Mouse (Mus musculus): Measurements from ENCODE around the gene Msrb3. TPM values are rescaled to one million over a fixed set of nuclear protein-coding genes. Genes with fewer than 3 reads are reported as not detected.

The Msrb3 gene
- total RNA-seq, 2 experiments from 2014 or later, result 82.3 to 109 TPM

- no peak for DNase-seq
Observed at GRCm38 (mm10) chr10:120810832-120811571, 87.9 kb downstream of the Msrb3 start.

GRCm38 (mm10) chr10:120810053-120810696 lies 88.7 kb downstream of the Msrb3 start:
- DNase-seq, result no peak

GRCm38 (mm10) chr10:120808167-120808566 lies 90.7 kb downstream of the Msrb3 start:
- no peak for DNase-seq

- DNase-seq, result no peak
Observed at GRCm38 (mm10) chr10:120801127-120801526, 97.8 kb downstream of the Msrb3 start.

- DNase-seq, result no peak
Observed at GRCm38 (mm10) chr10:120799479-120799878, 99.4 kb downstream of the Msrb3 start.

- no peak for DNase-seq
Observed at GRCm38 (mm10) chr10:120796749-120797148, 102.2 kb downstream of the Msrb3 start.

GRCm38 (mm10) chr10:120794391-120794817 lies 104.5 kb downstream of the Msrb3 start:
- no peak for DNase-seq

- DNase-seq, result no peak
Observed at GRCm38 (mm10) chr10:120792191-120792765, 106.6 kb downstream of the Msrb3 start.

- no peak for DNase-seq
Observed at GRCm38 (mm10) chr10:120791438-120791837, 107.5 kb downstream of the Msrb3 start.

GRCm38 (mm10) chr10:120787202-120787601 lies 111.7 kb downstream of the Msrb3 start:
- DNase-seq, result no peak

- DNase-seq, result no peak
Observed at GRCm38 (mm10) chr10:120784516-120784915, 114.4 kb downstream of the Msrb3 start.

GRCm38 (mm10) chr10:120783393-120783792 lies 115.5 kb downstream of the Msrb3 start:
- no peak for DNase-seq

GRCm38 (mm10) chr10:120777499-120777898 lies 121.4 kb downstream of the Msrb3 start:
- no peak for DNase-seq

GRCm38 (mm10) chr10:120775361-120775760 lies 123.5 kb downstream of the Msrb3 start:
- no peak for DNase-seq

GRCm38 (mm10) chr10:120767418-120767817 lies 131.5 kb downstream of the Msrb3 start:
- DNase-seq, result no peak

- no peak for DNase-seq
Observed at GRCm38 (mm10) chr10:120765398-120765797, 133.5 kb downstream of the Msrb3 start.

GRCm38 (mm10) chr10:120763656-120764466 lies 135.0 kb downstream of the Msrb3 start:
- no peak for DNase-seq

GRCm38 (mm10) chr10:120762958-120763357 lies 135.9 kb downstream of the Msrb3 start:
- DNase-seq, result no peak

GRCm38 (mm10) chr10:120760679-120761078 lies 138.2 kb downstream of the Msrb3 start:
- no peak for DNase-seq

GRCm38 (mm10) chr10:120759883-120760282 lies 139.0 kb downstream of the Msrb3 start:
- no peak for DNase-seq

- no peak for DNase-seq
Observed at GRCm38 (mm10) chr10:120752454-120752853, 146.4 kb downstream of the Msrb3 start.

GRCm38 (mm10) chr10:120751821-120752261 lies 147.1 kb downstream of the Msrb3 start:
- peak; percentile 28 for DNase-seq

Data from gastrocnemius, postnatal 25 days (tissue).